Mouse (Mus musculus) midbrain, postnatal 0 days (tissue): ENCODE measurements around the gene Olfr283. TPM values are rescaled to one million over a fixed set of nuclear protein-coding genes. Genes with fewer than 3 reads are reported as not detected.

ENCODE experiments used
- ATAC-seq: fragments of 200-750 bp; cut with Nextera tagmentation; 2 replicates; pipeline ENCODE4 v1.8.0; 2017; ENCODE audit warnings: moderate number of reproducible peaks, mild to moderate bottlenecking, moderate TSS enrichment, moderate library complexity; ENCODE audit not compliant: low FRiP score
- DNase-seq: peaks from one replicate; pipeline ENCODE4 v3.0.0-alpha.2; 2015; ENCODE audit warnings: low spot score
- H3K27ac ChIP-seq: fragments of 300-500 bp; sonication (generic); 2 replicates; pipeline ENCODE4 v1.5.1; 2014; ENCODE audit warnings: low read depth, mild to moderate bottlenecking, low read length, mixed read lengths
- H3K27me3 ChIP-seq: fragments of 300-500 bp; sonication (generic); 2 replicates; pipeline ENCODE4 v1.6.1; 2014; ENCODE audit warnings: low read length, control low read depth, mixed read lengths; ENCODE audit not compliant: insufficient read depth
- H3K36me3 ChIP-seq: fragments of 300-500 bp; sonication (generic); 2 replicates; pipeline ENCODE4 v1.6.1; 2014; ENCODE audit warnings: low read length, control low read depth, mixed read lengths; ENCODE audit not compliant: insufficient read depth
- H3K4me1 ChIP-seq: fragments of 300-500 bp; sonication (generic); 2 replicates; pipeline ENCODE4 v1.6.1; 2014; ENCODE audit warnings: mild to moderate bottlenecking, control low read depth, antibody characterized with exemption, low read length, mixed read lengths; ENCODE audit not compliant: insufficient read depth
- H3K4me2 ChIP-seq: fragments of 300-500 bp; sonication (generic); 2 replicates; pipeline ENCODE4 v1.6.1; 2014; ENCODE audit warnings: low read depth, mild to moderate bottlenecking, low read length, mixed read lengths; ENCODE audit not compliant: poor library complexity, severe bottlenecking
- H3K4me3 ChIP-seq: fragments of 300-500 bp; sonication (generic); 2 replicates; pipeline ENCODE4 v1.5.1; 2014; ENCODE audit warnings: low read depth, mild to moderate bottlenecking, low read length, moderate library complexity
- H3K9ac ChIP-seq: fragments of 300-500 bp; sonication (generic); replicated peaks from 2 replicates; pipeline ENCODE4 v1.6.1; 2014; ENCODE audit warnings: mild to moderate bottlenecking, low read length, moderate library complexity, mixed read lengths; ENCODE audit not compliant: poor library complexity, severe bottlenecking
- H3K9me3 ChIP-seq: fragments of 300-500 bp; sonication (generic); 2 replicates; pipeline ENCODE4 v1.6.1; 2016; ENCODE audit warnings: low read length, control low read depth
- CTCF ChIP-seq: IDR thresholded peaks from 2 replicates; pipeline ENCODE4 v1.5.1; 2016; ENCODE audit warnings: antibody characterized with exemption, mild to moderate bottlenecking
- WGBS: fragments of 180-500 bp; shearing (Covaris S2); extraction: QIAGEN DNeasy Blood & Tissue Kit; methylation state at CpG from one replicate; pipeline ENCODE4 v1.1.7; 2014; 5-methylcytosine and 5-hydroxymethylcytosine counted together
- polyA plus RNA-seq: library from polyadenylated mRNA; unstranded; fragments of >200 nt; fragmentation: Nextera tagmentation; extraction: Ambion mirVana; gene quantifications from 2 replicates; pipeline ENCODE4 v1.2.1, GENCODE M21; 2015
- total RNA-seq: library from RNA; depleted of rRNA; stranded (reverse); fragments of >200 nt; gene quantifications from 2 replicates; pipeline ENCODE4 v1.2.3, GENCODE M21; 2014; rRNA removed

The Olfr283 gene
- total RNA-seq = not detected in 2 replicates
- not detected in 2 replicates for polyA plus RNA-seq

DNA sequence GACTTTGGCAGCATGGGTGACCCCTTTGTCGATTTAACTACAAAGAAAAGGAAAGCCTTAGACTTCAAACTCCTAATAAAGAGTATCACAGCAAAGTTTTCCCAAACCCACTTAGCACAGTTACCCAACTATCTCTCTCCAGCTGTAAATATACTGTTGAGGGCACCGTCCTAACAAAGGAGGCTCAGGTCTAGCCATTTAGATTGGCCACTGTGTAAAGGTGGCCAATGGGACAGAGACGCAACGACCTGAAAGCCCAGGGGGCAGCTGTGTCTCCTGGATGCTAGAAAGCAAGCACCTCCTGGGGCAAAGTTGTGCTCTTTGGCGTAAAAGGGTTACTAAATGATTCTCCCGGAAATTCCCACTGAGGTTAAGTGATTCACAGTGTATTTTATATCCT lies at the start of gene Olfr283:
TSS of gene Olfr283 (minus strand) at position 101 of the 400 bp plus-strand sequence.
- Histone ChIP-seq H3K4me2 (no peak within 1 kb of the TSS), H3K4me1 (no peaks in the 10 kb centered on the region), H3K27me3 (no peaks in the 10 kb centered on the region), H3K27ac (no peak within 1 kb of the TSS), H3K9ac (no peak within 1 kb of the TSS), H3K36me3 (no peaks in the 10 kb centered on the region), H3K9me3 (no peaks in the 10 kb centered on the region), H3K4me3 (no peak within 1 kb of the TSS)
- 79% methylated on average over 6 of the region's 6 CpGs for WGBS
- DNase-seq (no peak), ATAC-seq (no peak)
- TF ChIP-seq CTCF = no peak

- no peak for DNase-seq
- Histone ChIP-seq H3K9me3 (no peaks in the 10 kb centered on the region), H3K27ac (no peak overlapping the region), H3K4me2 (no peak overlapping the region), H3K4me1 (no peaks in the 10 kb centered on the region), H3K9ac (no peak overlapping the region), H3K4me3 (no peak overlapping the region), H3K36me3 (no peaks in the 10 kb centered on the region), H3K27me3 (no peaks in the 10 kb centered on the region)
- WGBS = 92% methylated on average over 7 of the region's 7 CpGs
- TF ChIP-seq CTCF = no peak
- no peak for ATAC-seq
These were observed 44.4 kb upstream of the Olfr283 start for GRCm38 (mm10) chr15:98425188-98425587.

- Histone ChIP-seq H3K9me3 (no peaks in the 10 kb centered on the region), H3K4me2 (no peak overlapping the region), H3K27me3 (no peaks in the 10 kb centered on the region), H3K9ac (no peak overlapping the region), H3K4me1 (no peaks in the 10 kb centered on the region), H3K27ac (no peak overlapping the region), H3K4me3 (no peak overlapping the region), H3K36me3 (no peaks in the 10 kb centered on the region)
- DNase-seq (no peak), ATAC-seq (no peak)
- no peak for TF ChIP-seq CTCF
- WGBS = 64% methylated on average over 6 of the region's 6 CpGs
These were observed 44.0 kb upstream of the Olfr283 start for GRCm38 (mm10) chr15:98424753-98425152.

- ATAC-seq (no peak), DNase-seq (no peak)
- H3K9me3 ChIP-seq = no peaks in the 10 kb centered on the region
- H3K4me3 ChIP-seq = no peak overlapping the region
- no peaks in the 10 kb centered on the region for H3K4me1 ChIP-seq
- 59% methylated on average over 14 of the region's 14 CpGs for WGBS
- H3K9ac ChIP-seq = no peak overlapping the region
- H3K4me2 ChIP-seq = no peak overlapping the region
- no peaks in the 10 kb centered on the region for H3K27me3 ChIP-seq
- no peak for TF ChIP-seq CTCF
- H3K36me3 ChIP-seq = no peaks in the 10 kb centered on the region
- no peak overlapping the region for H3K27ac ChIP-seq
These were observed 43.6 kb upstream of the Olfr283 start for GRCm38 (mm10) chr15:98424326-98424725.

DNA sequence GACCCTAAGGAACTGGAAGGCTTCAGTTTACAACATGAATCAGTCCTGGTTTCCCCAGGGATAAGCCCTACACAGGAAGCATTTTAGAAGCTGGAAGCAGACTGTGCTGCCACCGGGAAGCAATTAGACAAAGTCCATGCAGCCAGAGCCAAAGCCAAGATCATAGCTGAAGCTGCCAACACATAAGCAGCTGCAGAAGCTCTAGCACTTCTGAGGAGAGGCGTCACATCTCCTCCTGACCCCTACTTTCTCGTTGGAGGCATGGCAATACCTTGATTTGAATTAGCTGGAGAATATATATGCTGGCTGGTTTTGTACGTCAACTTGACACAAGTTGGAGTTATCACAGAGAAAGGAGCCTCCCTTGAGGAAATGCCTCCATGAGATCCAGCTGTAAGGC lies 40.2 kb upstream of the Olfr283 start:
- Histone ChIP-seq H3K4me2 (no peak overlapping the region), H3K9ac (no peak overlapping the region), H3K27ac (no peak overlapping the region), H3K9me3 (no peaks in the 10 kb centered on the region), H3K27me3 (no peaks in the 10 kb centered on the region), H3K4me3 (no peak overlapping the region), H3K36me3 (no peaks in the 10 kb centered on the region), H3K4me1 (no peaks in the 10 kb centered on the region)
- TF ChIP-seq CTCF = no peak
- DNase-seq = no peak
- WGBS = 70% methylated on average over 4 of the region's 4 CpGs
- ATAC-seq = no peak

DNA sequence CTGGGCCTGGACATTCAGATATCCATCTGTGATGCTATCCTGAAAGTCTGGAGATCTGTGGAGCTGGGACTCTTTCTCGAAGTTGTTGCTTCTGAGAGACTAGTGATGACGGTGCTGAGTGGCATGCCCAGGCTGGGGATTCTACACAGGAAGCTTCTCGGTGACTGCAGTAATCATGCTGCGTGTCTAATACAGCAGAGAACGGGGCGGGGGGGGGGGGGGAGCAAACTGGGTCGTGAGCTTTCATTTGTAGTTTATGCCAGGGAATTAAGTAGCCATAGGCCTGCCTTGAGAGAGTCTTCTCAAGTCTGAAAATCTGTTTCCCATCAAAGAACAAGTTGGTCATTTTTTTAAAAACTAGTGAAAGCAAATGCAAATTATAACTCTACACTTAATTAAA lies 37.4 kb upstream of the Olfr283 start:
- no peaks in the 10 kb centered on the region for H3K9me3 ChIP-seq
- DNase-seq (no peak), ATAC-seq (no peak)
- TF ChIP-seq CTCF = no peak
- no peaks in the 10 kb centered on the region for H3K36me3 ChIP-seq
- no peak overlapping the region for H3K9ac ChIP-seq
- no peak overlapping the region for H3K4me3 ChIP-seq
- H3K27ac ChIP-seq = no peak overlapping the region
- no peaks in the 10 kb centered on the region for H3K27me3 ChIP-seq
- 70% methylated on average over 7 of the region's 7 CpGs for WGBS
- H3K4me1 ChIP-seq = no peaks in the 10 kb centered on the region
- H3K4me2 ChIP-seq = no peak overlapping the region
